Mouse (Mus musculus) erythroblast, adult 5-6 weeks (primary cell): ENCODE results near the gene Vat1l. TPM values are rescaled to one million over a fixed set of nuclear protein-coding genes. Genes with fewer than 3 reads are reported as not detected.

Experiments
- ATAC-seq: replicated peaks from 2 replicates; pipeline ENCODE4 v1.8.0; 2016; ENCODE audit warnings: moderate number of reproducible peaks, mild to moderate bottlenecking, moderate TSS enrichment, inconsistent platforms; ENCODE audit not compliant: poor library complexity, low FRiP score, severe bottlenecking
- total RNA-seq, 2 experiments: library from RNA; stranded (forward) in 1 of 2; stranded (reverse) in 1 of 2; fragments of 150-400 nt in 1 of 2; fragments of 200-764, 138-1000 nt in 1 of 2; gene quantifications; 2 replicates each; pipeline versions ENCODE4 v1.2.3 to v1.2.4; 2015 to 2017; ENCODE audit warnings: low replicate concordance in 2 of 2

Gene Vat1l
- total RNA-seq, 2 experiments from 2014 or later, result not detected

GRCm38 (mm10) chr8:114294889-114295748 is 89.7 kb downstream of the Vat1l start:
- no peak for ATAC-seq

- ATAC-seq, result no peak
Measured at GRCm38 (mm10) chr8:114295749-114296067, 90.3 kb downstream of the Vat1l start.

- no peak for ATAC-seq
Measured at GRCm38 (mm10) chr8:114298253-114298652, 92.8 kb downstream of the Vat1l start.

GRCm38 (mm10) chr8:114300072-114300471 is 94.7 kb downstream of the Vat1l start:
- no peak for ATAC-seq

- ATAC-seq, result no peak
Measured at GRCm38 (mm10) chr8:114306296-114306695, 100.9 kb downstream of the Vat1l start.

- no peak for ATAC-seq
Measured at GRCm38 (mm10) chr8:114314669-114315325, 109.4 kb downstream of the Vat1l start.

GRCm38 (mm10) chr8:114318161-114318560 is 112.7 kb downstream of the Vat1l start:
- no peak for ATAC-seq

GRCm38 (mm10) chr8:114322096-114322495 is 116.7 kb downstream of the Vat1l start:
- ATAC-seq, result no peak

GRCm38 (mm10) chr8:114331928-114332327 is 126.5 kb downstream of the Vat1l start:
- ATAC-seq, result no peak

GRCm38 (mm10) chr8:114332949-114333348 is 127.5 kb downstream of the Vat1l start:
- no peak for ATAC-seq

GRCm38 (mm10) chr8:114335721-114336120 is 130.3 kb downstream of the Vat1l start:
- ATAC-seq, result no peak

- ATAC-seq, result no peak
Measured at GRCm38 (mm10) chr8:114342276-114342675, 136.9 kb downstream of the Vat1l start.

- no peak for ATAC-seq
Measured at GRCm38 (mm10) chr8:114344789-114345188, 139.4 kb downstream of the Vat1l start.

- no peak for ATAC-seq
Measured at GRCm38 (mm10) chr8:114346045-114346444, 140.6 kb downstream of the Vat1l start.

GRCm38 (mm10) chr8:114351643-114352427 is 146.4 kb downstream of the Vat1l start:
- ATAC-seq, result no peak

GRCm38 (mm10) chr8:114360506-114360905 is 155.1 kb downstream of the Vat1l start:
- no peak for ATAC-seq

- no peak for ATAC-seq
Measured at GRCm38 (mm10) chr8:114363167-114363566, 157.8 kb downstream of the Vat1l start.

GRCm38 (mm10) chr8:114363656-114364055 is 158.2 kb downstream of the Vat1l start:
- no peak for ATAC-seq

- no peak for ATAC-seq
Measured at GRCm38 (mm10) chr8:114369038-114369976, 163.9 kb downstream of the Vat1l start.
